Mouse (Mus musculus) liver, adult 2 months (tissue): Measurements from ENCODE around the gene Plp2.

Source experiments
- CTCF ChIP-seq: fragments of 200-500 bp; IDR thresholded peaks from 2 replicates; pipeline ENCODE4 v1.5.1; 2011; ENCODE audit warnings: low read depth, low read length, control low read depth
- POLR2A ChIP-seq: fragments of 200-500 bp; IDR thresholded peaks from 2 replicates; pipeline ENCODE4 v1.6.1; 2011; ENCODE audit warnings: low read length, control low read depth; ENCODE audit not compliant: insufficient read depth; ENCODE audit errors: extremely low read depth

DNA sequence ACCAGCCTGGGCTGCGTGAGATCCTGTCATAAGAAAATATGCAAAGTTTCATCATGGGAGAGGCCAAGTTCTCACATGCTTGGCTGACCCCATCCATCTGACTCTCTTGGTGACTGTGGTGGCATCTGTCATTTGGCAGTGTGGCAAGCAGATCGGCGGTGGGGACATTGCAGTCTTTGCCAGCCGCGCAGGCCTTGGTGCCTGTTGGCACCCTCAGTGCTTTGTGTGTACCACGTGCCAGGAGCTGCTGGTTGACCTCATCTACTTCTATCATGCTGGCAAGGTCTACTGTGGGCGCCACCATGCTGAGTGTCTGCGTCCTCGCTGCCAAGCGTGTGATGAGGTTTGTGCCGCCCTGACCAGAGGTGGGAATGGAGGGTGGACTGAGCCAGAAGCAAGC lies 6.4 kb downstream of the Plp2 start:
- TF ChIP-seq CTCF (no peak), POLR2A (no peak)
